Mouse (Mus musculus): ENCODE measurements around the gene Fam19a2. TPM values are rescaled to one million over a fixed set of nuclear protein-coding genes. Genes with fewer than 3 reads are reported as not detected.

Gene Fam19a2
- polyA plus RNA-seq, 1 experiment from 2014 or later = 1.00 TPM

DNA sequence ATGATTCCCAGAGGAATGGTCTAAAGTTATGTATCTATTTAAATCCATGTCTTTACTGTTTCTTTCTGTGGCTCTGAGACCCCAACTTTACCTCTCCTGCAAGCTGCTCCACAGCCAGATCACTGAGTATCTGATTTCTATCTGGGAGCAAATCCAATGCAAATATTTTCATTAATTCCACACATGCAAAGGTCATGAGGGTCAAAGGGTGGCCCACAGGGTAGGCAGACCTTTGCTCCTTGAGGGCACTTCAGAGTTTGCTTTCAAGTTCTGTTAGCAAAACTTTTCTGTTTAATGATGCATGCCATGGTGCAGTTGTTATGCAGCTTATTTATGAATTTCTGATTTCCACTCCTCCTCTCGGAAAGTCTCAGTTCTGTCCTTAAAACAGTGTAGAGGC lies 303.9 kb downstream of the Fam19a2 start:
- ATAC-seq (ENCODE audit: insufficient number of reproducible peaks, low FRiP score) = no peak
- H3K4me3 ChIP-seq = no peak overlapping the region
- no peaks in the 10 kb centered on the region for H3K9me3 ChIP-seq (replicated peaks)
- no peaks in the 10 kb centered on the region for H3K27me3 ChIP-seq (replicated peaks)
- H3K4me2 ChIP-seq = no peak overlapping the region
- no peak overlapping the region for H3K27ac ChIP-seq (ENCODE audit: poor library complexity, severe bottlenecking)
- 79% methylated on average over 1 of the region's 1 CpGs for WGBS
- H3K9ac ChIP-seq = no peak overlapping the region
- H3K36me3 ChIP-seq = no peaks in the 10 kb centered on the region
- H3K4me1 ChIP-seq (replicated peaks) = no peaks in the 10 kb centered on the region

DNA sequence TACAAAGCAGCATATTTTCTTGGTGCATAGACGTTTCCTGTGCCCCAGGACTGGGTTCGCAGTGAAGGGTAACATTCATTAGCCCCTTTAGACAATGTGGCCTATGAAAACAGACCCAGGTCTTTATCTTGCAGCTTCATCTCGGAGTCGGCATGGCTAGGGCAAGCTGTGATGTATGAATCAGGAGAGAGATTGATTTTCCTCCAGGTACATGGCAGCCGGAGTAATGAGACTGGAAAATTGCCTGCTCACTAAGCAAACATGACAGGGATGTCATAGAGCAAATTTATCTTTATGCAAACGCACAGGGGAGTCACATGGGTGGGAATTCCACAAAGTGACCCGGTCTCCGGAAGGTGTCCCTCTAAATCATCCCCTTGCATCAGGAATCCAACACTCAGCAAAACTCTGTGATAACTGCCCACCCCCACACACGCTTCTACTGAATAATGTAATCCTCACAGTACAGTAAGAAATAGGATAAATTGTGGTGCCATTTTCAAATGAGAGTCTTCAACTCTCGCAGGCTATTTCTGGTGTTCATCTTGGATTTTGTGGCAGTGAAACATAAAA lies 306.9 kb downstream of the Fam19a2 start:
- Histone ChIP-seq H3K9ac (no peak overlapping the region), H3K4me1 (replicated peaks) (no peaks in the 10 kb centered on the region), H3K27ac (ENCODE audit: poor library complexity, severe bottlenecking) (no peak overlapping the region), H3K4me2 (no peak overlapping the region), H3K4me3 (no peak overlapping the region), H3K9me3 (replicated peaks) (no peaks in the 10 kb centered on the region), H3K36me3 (no peaks in the 10 kb centered on the region), H3K27me3 (replicated peaks) (no peaks in the 10 kb centered on the region)
- 64% methylated on average over 10 of the region's 10 CpGs for WGBS
- no peak for ATAC-seq (ENCODE audit: insufficient number of reproducible peaks, low FRiP score)

- Histone ChIP-seq H3K4me2 (no peak overlapping the region), H3K27me3 (replicated peaks) (no peaks in the 10 kb centered on the region), H3K4me1 (replicated peaks) (no peaks in the 10 kb centered on the region), H3K9me3 (replicated peaks) (no peaks in the 10 kb centered on the region), H3K9ac (no peak overlapping the region), H3K27ac (ENCODE audit: poor library complexity, severe bottlenecking) (no peak overlapping the region), H3K4me3 (no peak overlapping the region), H3K36me3 (no peaks in the 10 kb centered on the region)
- WGBS = 68% methylated on average over 7 of the region's 7 CpGs
- no peak for ATAC-seq (ENCODE audit: insufficient number of reproducible peaks, low FRiP score)
Measured at GRCm38 (mm10) chr10:123572342-123573070, 308.7 kb downstream of the Fam19a2 start.

DNA sequence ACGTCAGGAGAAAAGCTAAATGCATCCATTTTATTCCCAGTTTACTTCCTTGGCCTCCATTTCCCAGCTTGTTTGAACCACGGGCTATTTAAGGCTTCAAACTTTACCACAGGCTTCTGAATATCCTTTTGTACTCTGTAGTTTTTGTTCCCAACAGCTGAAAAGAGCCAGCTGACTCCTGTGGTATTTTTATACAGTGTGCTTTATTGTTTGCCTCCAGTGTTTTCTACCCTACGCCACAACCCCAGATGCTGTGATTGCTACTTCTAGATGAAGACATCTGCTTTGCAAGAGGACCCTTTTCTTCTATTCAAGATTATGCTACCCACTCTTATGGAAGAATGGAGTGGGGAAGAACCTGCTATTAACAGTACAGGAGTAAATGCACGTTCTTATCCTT lies 314.0 kb downstream of the Fam19a2 start:
- H3K9ac ChIP-seq = no peak overlapping the region
- no peak for ATAC-seq (ENCODE audit: insufficient number of reproducible peaks, low FRiP score)
- H3K4me3 ChIP-seq = no peak overlapping the region
- no peaks in the 10 kb centered on the region for H3K4me1 ChIP-seq (replicated peaks)
- no peaks in the 10 kb centered on the region for H3K27me3 ChIP-seq (replicated peaks)
- no peaks in the 10 kb centered on the region for H3K36me3 ChIP-seq
- H3K4me2 ChIP-seq = no peak overlapping the region
- H3K27ac ChIP-seq (ENCODE audit: poor library complexity, severe bottlenecking) = no peak overlapping the region
- H3K9me3 ChIP-seq (replicated peaks) = no peaks in the 10 kb centered on the region
- 75% methylated on average over 4 of the region's 4 CpGs for WGBS

GRCm38 (mm10) chr10:123579012-123579411 lies 315.2 kb downstream of the Fam19a2 start:
- no peaks in the 10 kb centered on the region for H3K36me3 ChIP-seq
- no peak overlapping the region for H3K27ac ChIP-seq (ENCODE audit: poor library complexity, severe bottlenecking)
- no peaks in the 10 kb centered on the region for H3K27me3 ChIP-seq (replicated peaks)
- H3K4me1 ChIP-seq (replicated peaks) = no peaks in the 10 kb centered on the region
- H3K4me3 ChIP-seq = no peak overlapping the region
- no peak for ATAC-seq (ENCODE audit: insufficient number of reproducible peaks, low FRiP score)
- H3K9me3 ChIP-seq (replicated peaks) = no peaks in the 10 kb centered on the region
- H3K4me2 ChIP-seq = no peak overlapping the region
- 59% methylated on average over 2 of the region's 2 CpGs for WGBS
- H3K9ac ChIP-seq = no peak overlapping the region

GRCm38 (mm10) chr10:123595043-123595442 lies 331.2 kb downstream of the Fam19a2 start:
- no peak overlapping the region for H3K4me3 ChIP-seq
- peaks cover 5% of the 10 kb centered on the region for H3K4me1 ChIP-seq (replicated peaks)
- H3K4me2 ChIP-seq = no peak overlapping the region
- no peak for ATAC-seq (ENCODE audit: insufficient number of reproducible peaks, low FRiP score)
- no peaks in the 10 kb centered on the region for H3K9me3 ChIP-seq (replicated peaks)
- no peaks in the 10 kb centered on the region for H3K36me3 ChIP-seq
- H3K27me3 ChIP-seq (replicated peaks) = no peaks in the 10 kb centered on the region
- H3K27ac ChIP-seq (ENCODE audit: poor library complexity, severe bottlenecking) = peak overlapping the region; percentile 85
- no peak overlapping the region for H3K9ac ChIP-seq

DNA sequence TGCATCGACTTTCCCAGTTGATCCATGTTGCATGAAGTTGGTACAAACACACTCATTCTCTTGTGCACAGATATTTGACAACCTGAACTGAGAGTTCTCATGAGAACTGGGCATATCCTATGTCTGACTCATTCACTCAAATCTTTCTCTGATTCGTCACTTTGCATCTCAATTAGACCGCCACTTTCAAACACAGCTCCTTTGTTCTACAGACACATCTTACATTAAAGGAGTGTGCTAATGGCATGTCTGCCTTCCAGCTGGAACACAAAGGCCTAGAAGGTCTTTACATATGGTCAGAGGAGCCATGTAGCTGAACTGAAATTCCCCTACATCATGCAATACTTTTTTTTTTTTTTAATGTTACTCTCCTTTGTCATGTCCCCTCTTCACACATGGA lies 333.3 kb downstream of the Fam19a2 start:
- no peaks in the 10 kb centered on the region for H3K9me3 ChIP-seq (replicated peaks)
- H3K27me3 ChIP-seq (replicated peaks) = no peaks in the 10 kb centered on the region
- no peak overlapping the region for H3K4me3 ChIP-seq
- 71% methylated on average over 3 of the region's 3 CpGs for WGBS
- no peak for ATAC-seq (ENCODE audit: insufficient number of reproducible peaks, low FRiP score)
- no peak overlapping the region for H3K4me2 ChIP-seq
- no peak overlapping the region for H3K9ac ChIP-seq
- H3K36me3 ChIP-seq = no peaks in the 10 kb centered on the region
- no peak overlapping the region for H3K27ac ChIP-seq (ENCODE audit: poor library complexity, severe bottlenecking)
- peaks cover 5% of the 10 kb centered on the region for H3K4me1 ChIP-seq (replicated peaks)

DNA sequence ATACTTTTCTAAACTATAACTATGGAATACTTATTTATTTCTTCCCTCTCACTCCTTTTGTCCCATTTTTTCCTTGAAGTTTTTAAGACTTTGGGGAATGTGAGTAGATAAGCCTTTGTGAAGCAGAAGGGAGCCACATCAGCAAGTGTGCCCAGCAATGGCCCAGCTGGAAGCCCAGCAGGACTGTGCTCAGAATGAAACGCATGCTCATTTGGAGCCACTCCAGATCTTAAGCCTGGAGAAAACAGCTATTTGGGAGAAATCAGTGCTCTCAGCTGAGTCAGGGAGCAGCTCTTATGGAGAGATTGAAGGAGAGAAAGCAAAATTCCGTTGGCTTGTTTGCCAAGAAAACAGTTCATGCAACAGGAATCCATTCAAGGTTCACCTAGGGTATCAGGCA lies 341.9 kb downstream of the Fam19a2 start:
- WGBS = 33% methylated on average over 2 of the region's 2 CpGs
- no peaks in the 10 kb centered on the region for H3K9me3 ChIP-seq (replicated peaks)

GRCm38 (mm10) chr10:123626691-123627090 lies 362.9 kb downstream of the Fam19a2 start:
- ATAC-seq (ENCODE audit: insufficient number of reproducible peaks, low FRiP score) = no peak
- no peak overlapping the region for H3K9ac ChIP-seq
- 75% methylated on average over 2 of the region's 2 CpGs for WGBS
- H3K4me3 ChIP-seq = no peak overlapping the region
- H3K9me3 ChIP-seq (replicated peaks) = no peaks in the 10 kb centered on the region
- no peak overlapping the region for H3K27ac ChIP-seq (ENCODE audit: poor library complexity, severe bottlenecking)
- H3K36me3 ChIP-seq = no peaks in the 10 kb centered on the region
- H3K27me3 ChIP-seq (replicated peaks) = no peaks in the 10 kb centered on the region
- H3K4me1 ChIP-seq (replicated peaks) = peaks cover 14% of the 10 kb centered on the region
- no peak overlapping the region for H3K4me2 ChIP-seq

More for the DNA sequence above, 341.9 kb downstream of the Fam19a2 start:
- Histone ChIP-seq H3K36me3 (no peaks in the 10 kb centered on the region), H3K4me3 (no peak overlapping the region), H3K27me3 (replicated peaks) (no peaks in the 10 kb centered on the region), H3K27ac (ENCODE audit: poor library complexity, severe bottlenecking) (no peak overlapping the region), H3K9ac (no peak overlapping the region), H3K4me2 (no peak overlapping the region), H3K4me1 (replicated peaks) (no peaks in the 10 kb centered on the region)
- no peak for ATAC-seq (ENCODE audit: insufficient number of reproducible peaks, low FRiP score)

GRCm38 (mm10) chr10:123629248-123629744 lies 365.5 kb downstream of the Fam19a2 start:
- Histone ChIP-seq H3K4me2 (no peak overlapping the region), H3K4me3 (no peak overlapping the region), H3K4me1 (replicated peaks) (0 out of 2 replicates have a peak, but pooled peaks cover 8% of the 10 kb centered on the region), H3K9ac (no peak overlapping the region), H3K36me3 (no peaks in the 10 kb centered on the region), H3K9me3 (replicated peaks) (no peaks in the 10 kb centered on the region), H3K27ac (ENCODE audit: poor library complexity, severe bottlenecking) (no peak overlapping the region), H3K27me3 (replicated peaks) (no peaks in the 10 kb centered on the region)
- 57% methylated on average over 5 of the region's 5 CpGs for WGBS
- ATAC-seq (ENCODE audit: insufficient number of reproducible peaks, low FRiP score) = no peak

DNA sequence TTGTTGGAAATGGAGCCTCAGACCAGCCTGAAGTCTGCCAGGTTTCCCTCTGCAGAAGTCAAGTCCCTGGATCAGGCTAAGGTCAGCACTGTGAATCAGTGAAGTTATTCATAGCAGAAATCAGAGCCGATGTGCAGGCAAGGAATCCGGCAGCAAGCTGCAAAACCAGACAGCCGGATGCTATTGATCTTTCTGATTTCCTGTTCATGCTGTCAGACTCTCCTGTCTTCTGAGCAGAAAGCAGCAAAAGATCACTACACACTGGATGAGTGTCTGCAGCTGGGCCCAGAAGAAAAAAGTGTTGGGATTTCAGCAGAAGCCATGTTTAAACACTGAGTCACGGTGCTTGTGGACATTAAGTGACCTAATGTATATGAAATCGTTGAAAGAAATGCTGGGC lies 368.2 kb downstream of the Fam19a2 start:
- Histone ChIP-seq H3K9me3 (replicated peaks) (no peaks in the 10 kb centered on the region), H3K4me3 (no peak overlapping the region), H3K27ac (ENCODE audit: poor library complexity, severe bottlenecking) (no peak overlapping the region), H3K4me2 (no peak overlapping the region), H3K27me3 (replicated peaks) (no peaks in the 10 kb centered on the region), H3K9ac (no peak overlapping the region), H3K36me3 (no peaks in the 10 kb centered on the region), H3K4me1 (replicated peaks) (0 out of 2 replicates have a peak, but pooled peaks cover 8% of the 10 kb centered on the region)
- 58% methylated on average over 5 of the region's 5 CpGs for WGBS
- no peak for ATAC-seq (ENCODE audit: insufficient number of reproducible peaks, low FRiP score)
